Mouse (Mus musculus) spleen, postnatal 36 days (tissue): ENCODE results near the gene Kl.

Experiments used
- DNase-seq, 2 experiments: peaks; one replicate each; pipeline ENCODE4 v3.0.0; 2022; ENCODE audit warnings: low spot score in 2 of 2, mixed read lengths in 1 of 2

Kl gene

GRCm38 (mm10) chr5:150962756-150963155, 10.3 kb downstream of the Kl start:
- DNase-seq: no peak

- DNase-seq: no peak
Observed at GRCm38 (mm10) chr5:150967925-150968324, 15.5 kb downstream of the Kl start.

- no peak for DNase-seq
Observed at GRCm38 (mm10) chr5:150970551-150970950, 18.1 kb downstream of the Kl start.

- DNase-seq: no peak
Observed at GRCm38 (mm10) chr5:150971126-150971525, 18.7 kb downstream of the Kl start.

- no peak for DNase-seq
Observed at GRCm38 (mm10) chr5:150974226-150974625, 21.8 kb downstream of the Kl start.

GRCm38 (mm10) chr5:150977383-150977958, 25.1 kb downstream of the Kl start:
- DNase-seq: no peak

DNA sequence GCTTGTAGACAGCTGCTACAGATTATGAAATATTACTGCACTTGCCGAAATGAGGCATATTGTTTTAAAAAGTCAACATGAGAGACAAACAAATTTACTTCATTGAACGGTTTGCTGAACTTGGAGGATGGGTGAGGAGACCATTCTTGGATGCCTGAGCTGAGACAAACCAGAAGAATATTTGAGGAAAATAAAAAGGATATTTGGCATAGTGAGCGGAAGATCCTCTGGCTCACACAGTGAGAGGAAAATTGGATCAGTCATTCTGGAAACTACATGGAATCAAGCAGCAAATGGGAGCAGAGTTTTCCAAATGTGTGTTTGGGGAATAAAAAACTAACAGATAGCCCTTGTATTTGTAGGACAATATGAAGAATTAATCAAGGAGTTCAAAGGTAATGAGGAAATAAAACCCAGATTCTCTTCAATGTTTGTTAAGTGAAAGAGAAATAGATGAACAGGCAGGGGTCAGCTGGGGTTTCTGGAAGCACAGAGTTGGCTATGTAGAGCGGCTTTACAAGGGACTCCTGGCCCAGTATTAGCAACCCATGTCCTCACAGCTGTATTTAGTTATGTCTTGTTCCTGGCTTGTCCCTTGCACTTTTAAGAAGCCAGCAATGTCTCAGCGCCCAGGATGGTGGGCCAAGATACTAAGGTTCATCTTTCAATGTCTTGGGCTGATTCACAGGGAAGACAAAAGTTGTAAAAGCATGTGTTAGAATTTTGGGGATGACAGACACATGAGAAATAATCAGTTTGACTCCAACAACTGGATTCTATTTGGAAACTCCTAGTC, 27.1 kb downstream of the Kl start:
- no peak for DNase-seq

- no peak for DNase-seq
Observed at GRCm38 (mm10) chr5:150982082-150982481, 29.7 kb downstream of the Kl start.

DNA sequence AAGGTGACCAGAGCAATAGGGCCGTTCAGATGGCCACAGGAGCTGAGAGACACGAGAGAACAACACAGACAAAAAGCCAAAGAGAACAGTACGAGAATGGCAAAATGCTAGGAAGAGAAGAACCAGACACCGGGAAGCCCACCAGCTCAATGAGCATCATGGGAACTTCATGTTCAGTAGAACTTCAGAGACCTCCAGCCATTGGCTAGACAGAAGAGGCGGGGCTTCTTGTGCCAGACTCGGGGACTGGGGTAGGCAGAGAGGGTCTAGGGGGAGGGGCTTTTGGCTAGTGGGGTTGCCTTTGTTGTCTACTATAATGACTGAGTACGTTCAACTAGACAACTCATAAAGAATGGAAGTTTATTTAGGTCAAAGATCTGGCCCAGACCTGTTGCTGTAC, 41.7 kb downstream of the Kl start:
- no peak for DNase-seq

DNA sequence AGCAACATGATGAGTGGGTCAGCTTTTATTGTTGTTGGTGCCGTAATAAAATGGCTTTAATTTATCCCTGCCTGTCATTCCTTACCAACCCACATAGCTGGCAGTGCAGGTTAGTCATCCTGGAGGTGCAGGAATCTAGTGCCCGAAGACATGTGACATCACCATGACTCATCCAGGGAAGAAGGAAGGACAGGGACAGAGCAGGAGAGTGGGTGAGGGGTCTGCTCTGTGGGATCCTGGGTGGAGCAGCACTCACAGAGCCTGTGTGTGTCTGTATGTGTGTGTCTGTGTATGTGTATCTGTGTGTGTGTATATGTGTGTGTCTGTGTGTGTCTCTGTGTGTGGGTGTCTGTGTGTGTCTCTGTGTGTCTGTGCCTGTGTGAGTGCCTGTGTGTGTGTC, 44.2 kb downstream of the Kl start:
- DNase-seq: no peak

DNA sequence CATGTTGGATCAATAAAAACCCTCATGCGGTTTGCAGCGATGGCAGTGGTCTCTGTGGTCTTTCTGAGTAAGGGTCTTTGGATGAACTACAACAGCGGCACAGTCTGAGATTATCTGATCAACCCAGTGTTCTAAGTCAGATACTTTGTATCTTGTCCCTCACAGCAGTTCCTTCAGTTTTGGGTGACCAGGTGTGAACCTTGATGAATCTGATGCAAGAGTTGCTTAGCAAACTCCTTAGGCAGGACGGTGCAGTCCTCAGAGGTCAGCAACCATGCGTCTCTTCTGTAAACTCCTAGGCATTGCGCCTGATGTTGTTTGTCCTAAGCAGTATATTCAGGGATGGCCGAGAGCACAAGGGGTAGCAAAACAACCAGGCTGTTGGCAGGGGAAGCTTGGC, 48.7 kb downstream of the Kl start:
- no peak for DNase-seq

DNA sequence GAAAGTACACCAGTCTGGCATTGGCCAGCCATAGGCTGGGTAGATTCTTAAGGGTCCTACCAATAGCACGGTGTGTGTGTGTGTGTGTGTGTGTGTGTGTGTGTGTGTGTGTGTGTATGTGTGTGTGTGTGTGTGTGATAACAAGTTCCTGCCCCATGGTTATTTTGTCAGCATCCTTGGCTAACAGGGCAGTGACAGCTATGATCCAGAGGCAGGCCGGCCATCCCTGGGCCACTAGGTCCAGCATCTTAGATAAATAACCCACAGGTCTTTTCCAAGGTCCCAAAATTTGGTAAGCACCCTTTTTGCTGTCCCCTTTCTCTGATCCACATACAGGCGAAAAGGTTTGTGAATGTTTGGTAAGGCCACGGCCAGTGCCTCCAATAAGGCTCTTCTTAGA, 49.6 kb downstream of the Kl start:
- DNase-seq: no peak

DNA sequence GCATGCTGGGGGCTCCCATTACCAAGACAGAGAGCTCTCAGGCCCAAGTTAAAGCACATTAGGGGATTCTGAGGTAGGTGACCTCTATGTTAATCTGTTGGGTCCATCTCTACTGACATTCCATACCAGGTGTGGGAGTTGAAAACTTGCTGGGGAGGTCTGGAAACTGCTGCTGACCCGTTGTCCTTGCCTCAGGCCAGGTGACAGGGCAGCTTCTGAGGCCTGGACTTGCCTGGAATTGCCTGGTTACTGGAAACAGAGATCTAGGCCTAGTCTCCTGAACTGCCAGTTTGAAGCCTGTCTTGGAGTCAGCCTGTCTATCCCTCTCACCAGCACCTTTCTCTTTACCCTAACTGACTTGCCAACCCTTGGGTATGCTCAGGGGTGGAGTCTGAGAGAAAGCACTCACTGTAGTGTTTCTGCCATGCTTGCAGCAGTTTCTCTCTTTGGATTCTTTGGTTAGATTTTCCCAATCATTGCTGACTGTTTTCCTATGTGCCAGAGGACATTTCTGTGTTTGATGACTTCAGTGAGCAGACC, 51.9 kb downstream of the Kl start:
- DNase-seq: no peak

GRCm38 (mm10) chr5:151018450-151018849, 66.0 kb downstream of the Kl start:
- no peak for DNase-seq

GRCm38 (mm10) chr5:151018959-151019358, 66.6 kb downstream of the Kl start:
- DNase-seq: no peak

GRCm38 (mm10) chr5:151020031-151020820, 67.8 kb downstream of the Kl start:
- DNase-seq: no peak

DNA sequence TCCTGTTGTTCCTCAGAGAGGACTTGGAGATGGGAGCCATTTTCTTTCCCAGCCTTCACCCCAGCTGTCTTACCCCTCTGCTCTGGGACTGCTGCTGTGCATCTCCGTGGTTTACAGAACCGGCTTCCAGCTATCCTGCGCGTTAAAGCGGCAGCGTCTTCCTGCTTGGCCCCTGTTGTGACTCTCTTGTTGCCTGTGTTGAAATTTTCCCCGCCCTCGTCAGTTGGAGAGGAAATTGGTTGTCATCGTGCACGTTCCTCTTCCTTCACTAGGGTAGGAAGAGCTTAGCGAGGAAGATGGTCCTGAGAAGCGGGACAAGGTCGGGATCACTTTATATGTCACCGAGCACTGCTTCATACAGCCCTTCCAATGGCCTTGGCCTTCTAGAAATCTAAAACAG, 68.4 kb downstream of the Kl start:
- DNase-seq: no peak

- no peak for DNase-seq
Observed at GRCm38 (mm10) chr5:151022026-151022425, 69.6 kb downstream of the Kl start.

- DNase-seq: no peak
Observed at GRCm38 (mm10) chr5:151022939-151023338, 70.5 kb downstream of the Kl start.

GRCm38 (mm10) chr5:151023461-151023860, 71.1 kb downstream of the Kl start:
- DNase-seq: no peak

GRCm38 (mm10) chr5:151024483-151024882, 72.1 kb downstream of the Kl start:
- DNase-seq: no peak

GRCm38 (mm10) chr5:151026069-151026468, 73.7 kb downstream of the Kl start:
- no peak for DNase-seq

DNA sequence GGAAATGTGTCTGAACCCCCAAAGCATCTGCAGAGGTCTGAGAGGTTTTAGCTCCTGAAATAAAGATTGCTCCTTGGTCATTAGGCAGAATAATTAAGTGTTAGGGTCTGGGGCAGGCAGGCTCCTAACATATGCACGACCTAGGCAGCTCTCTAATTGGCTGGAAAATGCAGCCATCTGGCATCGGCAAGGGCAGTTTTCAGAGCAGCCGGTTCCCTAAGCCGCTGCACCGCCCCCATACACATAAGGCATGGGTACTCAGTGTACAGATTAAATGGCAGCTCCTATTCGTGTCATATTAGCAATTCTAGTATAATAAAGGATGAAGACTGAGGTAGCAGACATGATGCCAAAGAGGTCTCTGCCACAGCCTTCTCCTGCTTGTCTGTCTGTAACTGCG, 74.8 kb downstream of the Kl start:
- no peak for DNase-seq
